In genomic region chr8:121966714-121967448, GRCm38 (mm10) we compare ENCODE assay signal across 8 mouse cellular contexts. TPM values are rescaled to one million over a fixed set of nuclear protein-coding genes. Genes with fewer than 3 reads are reported as not detected.
DNase-seq lines count a peak whose midpoint lies in the region; ATAC-seq lines count a peak whose summit lies in the region.

No protein-coding gene starts in this region.

- no peak overlapping the region for H3K4me2 ChIP-seq in hindbrain, embryonic 11.5 days (replicated peaks; ENCODE audit: low read depth, low read length)
- H3K4me2 ChIP-seq in midbrain, embryonic 12.5 days (replicated peaks): no peak overlapping the region

- DNase-seq in gastrocnemius, postnatal 14 days: peak; percentile 41
- no peak for DNase-seq in gastrocnemius, adult 8-10 months (ENCODE audit: low spot score in 2 of 2)
- peak; percentile 70 for DNase-seq in ZHBTc4 (ENCODE audit: low read depth, low spot score)
- no peak for DNase-seq in hindbrain, embryonic 11.5 days (ENCODE audit: low spot score)
- DNase-seq in spleen, postnatal 14 days (ENCODE audit: low spot score in 2 of 2): no peak
- no peak for DNase-seq in cerebellum, postnatal 14 days
- no peak for DNase-seq in left cerebral cortex, adult 9 months (ENCODE audit: low spot score in 2 of 2)

- H3K4me1 ChIP-seq in hindbrain, embryonic 11.5 days (replicated peaks; ENCODE audit: control insufficient read depth, insufficient read depth, low read length): peaks cover 10% of the 10 kb centered on the region
- H3K4me1 ChIP-seq in midbrain, embryonic 12.5 days: peaks cover 35% of the 10 kb centered on the region

- H3K36me3 ChIP-seq in hindbrain, embryonic 11.5 days (ENCODE audit: control insufficient read depth, insufficient read depth, low read length): no peaks in the 10 kb centered on the region
- H3K36me3 ChIP-seq in midbrain, embryonic 12.5 days: 0 out of 2 replicates have a peak, but pooled peaks cover 5% of the 10 kb centered on the region

- 42% methylated on average over 7 of the region's 7 CpGs for WGBS in hindbrain, embryonic 11.5 days
- 42% methylated on average over 7 of the region's 7 CpGs for WGBS in midbrain, embryonic 12.5 days

- intact Hi-C loops in gastrocnemius, postnatal 14 days (cut with DNase I; ENCODE audit: low total_unique reads): no loop called here

- H3K27ac ChIP-seq in hindbrain, embryonic 11.5 days (ENCODE audit: low read depth, low read length): no peak overlapping the region
- peak overlapping the region; percentile 49 for H3K27ac ChIP-seq in midbrain, embryonic 12.5 days (replicated peaks)

- H3K4me3 ChIP-seq in hindbrain, embryonic 11.5 days (ENCODE audit: low read depth, low read length): no peak overlapping the region
- no peak overlapping the region for H3K4me3 ChIP-seq in midbrain, embryonic 12.5 days

- H3K27me3 ChIP-seq in hindbrain, embryonic 11.5 days (ENCODE audit: control insufficient read depth, insufficient read depth, low read length): no peaks in the 10 kb centered on the region
- no peaks in the 10 kb centered on the region for H3K27me3 ChIP-seq in midbrain, embryonic 12.5 days

- peak; percentile 25; the same call in 1 of the 2 replicates for ATAC-seq in hindbrain, embryonic 11.5 days (ENCODE audit: low FRiP score)
- ATAC-seq in midbrain, embryonic 12.5 days (ENCODE audit: low FRiP score, low read depth): peak; percentile 47; the same call in 1 of the 2 replicates

- H3K9ac ChIP-seq in hindbrain, embryonic 11.5 days (ENCODE audit: low read depth, low read length): peak overlapping the region; percentile 15; the same call in 1 of the 2 replicates
- H3K9ac ChIP-seq in midbrain, embryonic 12.5 days (replicated peaks): peak overlapping the region; percentile 24

- H3K9me3 ChIP-seq in hindbrain, embryonic 11.5 days (ENCODE audit: control insufficient read depth, low read length): no peaks in the 10 kb centered on the region
- no peaks in the 10 kb centered on the region for H3K9me3 ChIP-seq in midbrain, embryonic 12.5 days

RNA-seq across cellular contexts. Expression of gene Banp, which starts 17.3 kb away (rescaled TPM):
- total RNA-seq in gastrocnemius, postnatal 14 days (2021): 1 to 10 TPM; 8.3 to 8.4 TPM
- total RNA-seq in gastrocnemius, adult 8-10 months (2022): 10 to 100 TPM in 1 of 4 experiments, 1 to 10 TPM in 3; 5.4 to 16.0 (median 6.3) TPM
- 50.8 and 51.8 TPM in 2 replicates for polyA plus RNA-seq in hindbrain, embryonic 11.5 days (2014; fragmentation: Nextera tagmentation; extraction: Ambion mirVana)
- 58.8 and 66.6 TPM in 2 replicates for polyA plus RNA-seq in midbrain, embryonic 12.5 days (2016; fragmentation: Nextera tagmentation; extraction: Ambion mirVana)

RNA-seq across cellular contexts. Expression of gene Car5a, which starts 22.2 kb away (rescaled TPM):
- total RNA-seq in gastrocnemius, postnatal 14 days (2021): not detected
- not detected for total RNA-seq in gastrocnemius, adult 8-10 months (2022)
- polyA plus RNA-seq in hindbrain, embryonic 11.5 days (2014; fragmentation: Nextera tagmentation; extraction: Ambion mirVana): 0.15 TPM in 1 of 2 replicates, not detected in the other
- 0.23 TPM in 1 of 2 replicates, not detected in the other for polyA plus RNA-seq in midbrain, embryonic 12.5 days (2016; fragmentation: Nextera tagmentation; extraction: Ambion mirVana)

RNA-seq across cellular contexts. Expression of gene Slc7a5, which starts 59.4 kb away (rescaled TPM):
- 1 to 10 TPM; 4.2 to 5.7 TPM for total RNA-seq in gastrocnemius, postnatal 14 days (2021)
- total RNA-seq in gastrocnemius, adult 8-10 months (2022): 1 to 10 TPM in 3 of 4 experiments, under 1 TPM in 1; 0.77 to 1.4 (median 1.2) TPM
- 23.3 and 29.9 TPM in 2 replicates for polyA plus RNA-seq in hindbrain, embryonic 11.5 days (2014; fragmentation: Nextera tagmentation; extraction: Ambion mirVana)
- 37.6 and 37.9 TPM in 2 replicates for polyA plus RNA-seq in midbrain, embryonic 12.5 days (2016; fragmentation: Nextera tagmentation; extraction: Ambion mirVana)

Comparison
In these comparisons a context has a peak if more than half of its experiments do, and no peak if none do; other contexts are left out.
1. DNase-seq: peak in gastrocnemius, postnatal 14 days (single experiment) and ZHBTc4 (single experiment); none in gastrocnemius, adult 8-10 months (0 of 2), hindbrain, embryonic 11.5 days (single experiment), spleen, postnatal 14 days (0 of 2), cerebellum, postnatal 14 days (0 of 2) and left cerebral cortex, adult 9 months (0 of 2).